Mouse (Mus musculus) small intestine, adult 2 months (tissue): ENCODE results near the gene Itsn1.

Source experiments
- CTCF ChIP-seq: fragments of 200-500 bp; IDR thresholded peaks from 2 replicates; pipeline ENCODE4 v1.5.1; 2012; ENCODE audit warnings: low read depth, mild to moderate bottlenecking, control low read depth, inconsistent platforms, low read length, moderate library complexity, mixed read lengths; ENCODE audit not compliant: insufficient replicate concordance, insufficient read length; ENCODE audit errors: extremely low read depth
- POLR2A ChIP-seq: fragments of 200-500 bp; IDR thresholded peaks from 2 replicates; pipeline ENCODE4 v1.6.1; 2012; ENCODE audit warnings: low read depth, mild to moderate bottlenecking, control low read depth, inconsistent platforms, low read length, moderate library complexity

GRCm38 (mm10) chr16:91729066-91729482 lies at the start of gene Itsn1:
- TF ChIP-seq CTCF, result no peak
- peak; percentile 87 for TF ChIP-seq POLR2A
